Mouse (Mus musculus) spleen, adult 12 weeks (tissue): ENCODE data around the gene Olfr1112.
"Not testable (repeated sequence)": the region's sequence is repeated elsewhere in the genome, so short reads cannot be mapped to it uniquely, and the experiment has no call there.

Experiments used
- DNase-seq: peaks from one replicate; pipeline ENCODE4 v3.0.0; 2022; ENCODE audit warnings: low spot score

Olfr1112 gene

DNA sequence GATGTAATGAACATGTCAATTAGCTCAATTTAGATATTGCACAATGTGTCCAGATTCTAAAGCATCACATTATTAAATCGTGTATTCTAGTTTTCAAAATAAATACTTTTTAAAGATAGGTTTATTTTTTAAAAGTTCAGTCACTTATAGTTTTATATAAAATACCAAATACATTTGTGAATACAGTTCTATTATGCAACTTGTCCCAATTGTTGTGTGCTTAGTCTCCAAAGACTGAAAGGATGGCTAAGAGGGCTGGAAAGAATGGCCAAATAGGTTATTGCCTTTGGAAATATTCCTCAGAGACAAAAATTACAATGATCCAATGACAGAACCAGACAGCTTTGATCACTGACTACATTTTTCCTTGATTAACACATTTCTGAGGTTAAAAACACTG is at the start of gene Olfr1112:
Gene Olfr1112, plus strand, starts transcription at position 301 of the 400 bp plus-strand sequence.
- no peak for DNase-seq

DNA sequence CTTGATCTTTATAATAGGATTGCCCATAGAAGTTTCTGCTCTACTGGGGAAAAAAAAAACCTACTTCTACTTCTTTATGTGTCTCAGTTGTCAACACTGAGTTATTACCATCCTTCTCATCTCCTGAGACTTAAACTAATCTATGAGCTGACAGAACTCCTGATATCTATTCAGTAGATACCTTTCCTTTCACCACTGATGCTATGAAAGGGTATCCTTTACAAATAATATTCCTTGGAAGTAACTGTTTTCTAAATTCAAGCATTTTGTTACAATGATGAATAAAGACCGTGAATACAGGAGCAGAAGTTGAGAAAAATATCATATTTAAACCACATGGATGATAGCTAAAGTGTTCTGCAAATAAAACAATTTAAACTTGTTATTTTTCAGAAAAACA is 47.4 kb upstream of the Olfr1112 start, which contains the start of gene Olfr1110:
Gene Olfr1110, minus strand, starts transcription at position 101 of the 400 bp plus-strand sequence.
- no peak for DNase-seq

DNA sequence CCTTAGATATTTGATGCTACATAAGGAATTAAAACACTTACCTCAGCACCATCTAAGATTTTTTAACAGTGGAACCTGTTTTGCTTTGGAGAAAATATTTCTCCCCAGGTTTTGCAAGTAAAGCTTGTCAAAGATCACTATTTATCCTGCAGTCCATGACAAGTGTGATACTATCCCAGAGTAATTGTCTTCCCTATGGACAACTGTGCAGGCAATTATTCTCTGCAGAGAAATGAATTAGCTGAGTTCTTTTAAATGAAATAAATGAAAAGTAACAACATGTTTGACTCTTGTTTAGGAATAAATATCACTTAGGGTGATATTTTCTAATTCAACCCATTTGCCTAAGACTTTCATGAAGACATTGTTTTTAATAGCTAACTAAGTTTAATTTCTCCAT is 35.1 kb upstream of the Olfr1112 start, which contains the start of gene Olfr1111:
Gene Olfr1111, minus strand, starts transcription at position 101 of the 400 bp plus-strand sequence.
- DNase-seq: no peak

DNA sequence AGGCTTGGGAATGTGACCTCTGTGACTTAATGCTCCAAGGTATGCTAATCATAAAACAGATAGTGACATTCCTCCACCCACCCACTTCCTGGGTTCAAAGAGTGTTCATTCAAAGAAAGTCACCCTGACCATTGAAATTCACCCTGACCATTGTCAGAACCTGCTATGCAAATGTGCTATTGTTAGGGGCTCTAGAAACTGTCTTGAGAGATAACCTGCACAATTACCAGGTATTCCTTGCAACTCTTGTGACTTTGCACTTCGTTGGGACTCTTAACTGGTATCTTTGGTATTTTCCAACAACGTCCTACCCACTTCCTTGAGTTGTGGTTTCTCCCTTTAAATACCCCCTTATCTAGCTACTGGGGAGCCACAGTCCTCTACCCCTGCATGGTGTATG is 19.9 kb upstream of the Olfr1112 start:
- not testable (repeated sequence) for DNase-seq

DNA sequence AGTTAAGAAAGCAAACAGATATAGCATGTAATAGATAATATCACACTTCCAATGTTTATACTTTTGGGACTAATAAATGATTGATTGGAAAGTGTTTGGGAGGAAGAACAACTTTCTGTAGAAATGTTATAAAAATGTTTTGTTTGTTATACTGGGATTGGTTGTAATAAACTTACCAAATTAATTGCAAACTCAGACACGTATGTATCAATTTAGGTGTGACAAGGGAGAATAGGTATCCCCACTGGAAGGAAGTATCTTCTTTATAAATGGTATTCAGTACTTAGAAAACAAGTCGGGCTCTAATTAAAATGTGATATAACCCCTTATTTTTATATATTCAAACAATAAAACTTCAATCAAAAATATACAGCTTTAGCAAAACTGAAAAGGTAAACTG is 21.1 kb downstream of the Olfr1112 start, which contains the start of gene Olfr1113:
Gene Olfr1113, plus strand, starts transcription at position 301 of the 400 bp plus-strand sequence.
- DNase-seq: no peak
